Mouse (Mus musculus): Measurements from ENCODE around the gene Tcf20. TPM values are rescaled to one million over a fixed set of nuclear protein-coding genes. Genes with fewer than 3 reads are reported as not detected.

Tcf20 gene
- polyA plus RNA-seq, 1 experiment from 2014 or later: 5.6 TPM

DNA sequence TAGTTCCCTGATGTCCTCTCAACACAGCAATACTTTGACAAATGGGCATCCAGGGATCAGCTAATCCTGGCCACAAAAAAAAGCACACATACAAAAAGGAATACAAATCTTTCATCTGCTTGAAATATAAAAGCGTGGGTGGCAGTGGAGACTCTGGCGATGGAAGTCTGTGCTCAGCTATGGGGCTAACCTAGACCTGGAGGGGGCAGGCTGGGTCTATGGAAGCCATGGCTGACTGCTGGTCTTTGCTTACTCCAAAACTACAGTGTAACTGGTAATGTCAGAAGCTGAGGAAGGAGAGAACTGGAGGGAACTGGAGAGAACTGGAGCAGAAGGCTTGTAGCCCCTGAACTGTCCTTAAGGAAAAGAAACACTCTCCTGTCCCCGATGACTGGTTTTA, 69.7 kb downstream of the Tcf20 start:
- H3K36me3 ChIP-seq (ENCODE audit: insufficient read depth, low read length): no peaks in the 10 kb centered on the region
- peaks cover 22% of the 10 kb centered on the region for H3K4me1 ChIP-seq (replicated peaks; ENCODE audit: insufficient read depth, low read length)
- no peaks in the 10 kb centered on the region for H3K27me3 ChIP-seq (ENCODE audit: insufficient read depth, low read length)
- no peak overlapping the region; the same call in 1 of the 2 replicates for H3K27ac ChIP-seq
- DNase-seq (ENCODE audit: low spot score) (no peak), ATAC-seq (replicated peaks; ENCODE audit: low FRiP score, low read depth) (no peak)
- H3K4me3 ChIP-seq (replicated peaks; ENCODE audit: low read depth, low read length): no peak overlapping the region
- H3K4me2 ChIP-seq (ENCODE audit: low read length): no peak overlapping the region
- H3K9me3 ChIP-seq (replicated peaks; ENCODE audit: low read length): no peaks in the 10 kb centered on the region
- peak; percentile 48 for TF ChIP-seq CTCF (IDR thresholded peaks at IDR 0.05; ENCODE audit: low read depth)
- H3K9ac ChIP-seq (ENCODE audit: low read depth, low read length): no peak overlapping the region
- WGBS: 60% methylated on average over 3 of the region's 3 CpGs

DNA sequence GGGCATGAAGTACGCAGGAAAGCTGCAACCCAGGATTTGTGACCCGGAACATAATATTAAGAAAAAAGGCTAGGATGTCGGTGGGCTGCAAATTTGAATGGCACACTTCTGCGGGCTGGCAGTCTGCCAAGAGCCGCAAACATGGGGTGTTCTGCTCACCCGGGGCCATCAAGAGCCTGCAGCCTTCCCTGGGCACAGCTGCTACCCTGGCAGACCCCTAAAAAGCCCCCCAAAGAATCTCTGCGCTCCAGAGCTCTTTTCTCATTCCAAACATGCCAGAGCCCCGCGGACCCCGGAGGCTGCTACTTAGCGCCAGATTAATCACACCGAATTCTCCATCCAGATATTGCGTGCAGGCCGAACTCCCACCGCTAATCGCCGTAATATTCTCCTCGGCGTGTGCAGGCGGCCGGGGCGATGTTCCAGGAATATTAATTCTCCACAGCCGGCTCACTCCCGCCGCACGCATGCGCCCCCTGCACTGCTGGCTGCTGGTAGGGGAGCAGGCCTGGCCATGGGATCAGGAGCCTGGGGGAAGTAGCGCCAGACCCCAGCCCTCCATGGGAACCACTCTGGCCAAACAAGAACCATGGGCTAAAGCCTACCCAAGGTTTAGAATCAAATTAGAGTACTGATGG, 70.3 kb downstream of the Tcf20 start:
- Histone ChIP-seq H3K4me1 (replicated peaks; ENCODE audit: insufficient read depth, low read length) (peaks cover 17% of the 10 kb centered on the region), H3K27me3 (ENCODE audit: insufficient read depth, low read length) (no peaks in the 10 kb centered on the region), H3K9me3 (replicated peaks; ENCODE audit: low read length) (no peaks in the 10 kb centered on the region), H3K4me2 (ENCODE audit: low read length) (peak overlapping the region; percentile 6; the same call in 1 of the 2 replicates), H3K9ac (ENCODE audit: low read depth, low read length) (no peak overlapping the region), H3K27ac (no peak overlapping the region; the same call in 1 of the 2 replicates), H3K36me3 (ENCODE audit: insufficient read depth, low read length) (no peaks in the 10 kb centered on the region), H3K4me3 (replicated peaks; ENCODE audit: low read depth, low read length) (no peak overlapping the region)
- no peak for ATAC-seq (replicated peaks; ENCODE audit: low FRiP score, low read depth)
- no peak; the same call in 1 of the 2 replicates for TF ChIP-seq CTCF (IDR thresholded peaks at IDR 0.05; ENCODE audit: low read depth)
- 29% methylated on average over 28 of the region's 28 CpGs for WGBS
- DNase-seq (ENCODE audit: low spot score): peak; percentile 47

- Histone ChIP-seq H3K9ac (ENCODE audit: low read depth, low read length) (no peak overlapping the region), H3K4me1 (replicated peaks; ENCODE audit: insufficient read depth, low read length) (peaks cover 6% of the 10 kb centered on the region; the same call in 1 of the 2 replicates), H3K27ac (no peak overlapping the region), H3K4me3 (replicated peaks; ENCODE audit: low read depth, low read length) (no peak overlapping the region), H3K36me3 (ENCODE audit: insufficient read depth, low read length) (no peaks in the 10 kb centered on the region), H3K27me3 (ENCODE audit: insufficient read depth, low read length) (no peaks in the 10 kb centered on the region), H3K9me3 (replicated peaks; ENCODE audit: low read length) (no peaks in the 10 kb centered on the region), H3K4me2 (ENCODE audit: low read length) (no peak overlapping the region)
- 60% methylated on average over 3 of the region's 3 CpGs for WGBS
- ATAC-seq (replicated peaks; ENCODE audit: low FRiP score, low read depth) (no peak), DNase-seq (ENCODE audit: low spot score) (no peak)
- TF ChIP-seq CTCF (IDR thresholded peaks at IDR 0.05; ENCODE audit: low read depth): no peak
These were observed 73.2 kb downstream of the Tcf20 start for GRCm38 (mm10) chr15:82914455-82914854.

- Histone ChIP-seq H3K36me3 (ENCODE audit: insufficient read depth, low read length) (no peaks in the 10 kb centered on the region), H3K4me3 (replicated peaks; ENCODE audit: low read depth, low read length) (peak overlapping the region; percentile 6; the same call in 1 of the 2 replicates), H3K9me3 (replicated peaks; ENCODE audit: low read length) (no peaks in the 10 kb centered on the region), H3K27me3 (ENCODE audit: insufficient read depth, low read length) (no peaks in the 10 kb centered on the region), H3K9ac (ENCODE audit: low read depth, low read length) (no peak overlapping the region), H3K27ac (no peak overlapping the region), H3K4me2 (ENCODE audit: low read length) (peak overlapping the region; percentile 42), H3K4me1 (replicated peaks; ENCODE audit: insufficient read depth, low read length) (no peaks in the 10 kb centered on the region)
- TF ChIP-seq CTCF (IDR thresholded peaks at IDR 0.05; ENCODE audit: low read depth): no peak
- 7% methylated on average over 13 of the region's 13 CpGs for WGBS
- ATAC-seq (replicated peaks; ENCODE audit: low FRiP score, low read depth) (no peak), DNase-seq (ENCODE audit: low spot score) (no peak)
These were observed 75.7 kb downstream of the Tcf20 start for GRCm38 (mm10) chr15:82911965-82912337.

DNA sequence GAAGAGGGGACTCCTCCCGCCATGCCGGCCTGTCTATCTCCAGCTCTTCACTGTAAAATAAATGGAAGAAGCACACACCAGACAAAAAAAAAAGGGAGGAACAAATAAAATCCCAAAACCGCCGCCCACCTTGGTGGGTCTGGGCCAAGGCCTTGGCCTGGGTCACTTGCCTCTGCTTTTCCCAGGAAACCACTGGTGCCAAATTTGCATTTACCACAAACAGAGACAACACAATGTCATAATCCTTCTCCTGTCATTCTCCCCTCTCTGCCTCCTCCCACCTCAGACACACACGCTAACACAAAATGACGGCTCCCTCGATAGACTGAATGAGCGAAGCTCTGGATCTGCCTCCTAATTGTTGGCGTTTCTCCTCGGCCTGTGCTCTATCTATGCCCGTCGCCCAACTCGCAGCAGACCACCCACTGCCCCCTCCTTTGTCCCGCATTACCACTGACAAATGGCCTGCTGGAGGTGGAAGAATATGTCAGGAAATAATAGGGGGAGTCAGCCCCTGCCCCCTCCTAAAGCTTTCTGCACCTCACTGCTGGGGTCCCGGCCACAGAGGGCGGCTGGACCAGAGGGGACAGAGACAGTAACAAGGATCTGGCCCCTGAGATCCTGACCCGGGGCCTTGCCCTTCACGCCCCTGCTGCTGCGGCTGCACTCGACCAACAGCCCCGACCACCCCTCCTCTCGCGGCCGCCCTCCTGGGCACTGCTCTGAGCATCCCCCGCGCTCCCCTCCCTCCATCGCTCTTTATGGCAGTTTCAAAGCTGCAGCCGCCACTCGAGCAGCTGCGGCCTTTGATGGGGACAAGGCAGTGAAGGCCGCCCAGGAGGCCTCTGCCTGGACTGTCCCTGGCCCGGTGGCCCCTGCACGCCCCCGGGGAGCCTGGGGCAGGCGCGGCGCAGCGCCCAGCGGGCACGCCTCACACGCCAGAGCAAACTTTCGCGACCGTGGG, 76.4 kb downstream of the Tcf20 start:
- Histone ChIP-seq H3K27ac (no peak overlapping the region), H3K9ac (ENCODE audit: low read depth, low read length) (no peak overlapping the region), H3K9me3 (replicated peaks; ENCODE audit: low read length) (no peaks in the 10 kb centered on the region), H3K4me1 (replicated peaks; ENCODE audit: insufficient read depth, low read length) (no peaks in the 10 kb centered on the region), H3K36me3 (ENCODE audit: insufficient read depth, low read length) (no peaks in the 10 kb centered on the region), H3K4me2 (ENCODE audit: low read length) (peak overlapping the region; percentile 42), H3K4me3 (replicated peaks; ENCODE audit: low read depth, low read length) (peak overlapping the region; percentile 6; the same call in 1 of the 2 replicates), H3K27me3 (ENCODE audit: insufficient read depth, low read length) (no peaks in the 10 kb centered on the region)
- ATAC-seq (replicated peaks; ENCODE audit: low FRiP score, low read depth) (no peak; the same call in 1 of the 2 replicates), DNase-seq (ENCODE audit: low spot score) (no peak)
- TF ChIP-seq CTCF (IDR thresholded peaks at IDR 0.05; ENCODE audit: low read depth): no peak
- WGBS: 20% methylated on average over 44 of the region's 44 CpGs

- no peak for TF ChIP-seq CTCF (IDR thresholded peaks at IDR 0.05; ENCODE audit: low read depth)
- no peaks in the 10 kb centered on the region for H3K9me3 ChIP-seq (replicated peaks; ENCODE audit: low read length)
- H3K9ac ChIP-seq (ENCODE audit: low read depth, low read length): no peak overlapping the region
- no peak overlapping the region for H3K4me2 ChIP-seq (ENCODE audit: low read length)
- H3K36me3 ChIP-seq (ENCODE audit: insufficient read depth, low read length): no peaks in the 10 kb centered on the region
- WGBS: 86% methylated on average over 2 of the region's 2 CpGs
- H3K27ac ChIP-seq: no peak overlapping the region
- no peaks in the 10 kb centered on the region for H3K27me3 ChIP-seq (ENCODE audit: insufficient read depth, low read length)
- no peak overlapping the region for H3K4me3 ChIP-seq (replicated peaks; ENCODE audit: low read depth, low read length)
- no peaks in the 10 kb centered on the region for H3K4me1 ChIP-seq (replicated peaks; ENCODE audit: insufficient read depth, low read length)
- ATAC-seq (replicated peaks; ENCODE audit: low FRiP score, low read depth) (no peak), DNase-seq (ENCODE audit: low spot score) (no peak)
These were observed 77.1 kb downstream of the Tcf20 start for GRCm38 (mm10) chr15:82910596-82910995.
